Mouse (Mus musculus) MN1 (cell line): Measurements from ENCODE around the gene Dynlt1c.
"Not testable (repeated sequence)": the region's sequence is repeated elsewhere in the genome, so short reads cannot be mapped to it uniquely, and the experiment has no call there.

Experiments
- DNase-seq: peaks from one replicate; pipeline ENCODE4 v3.0.0-alpha.2; 2016; ENCODE audit warnings: low spot score

The Dynlt1c gene

DNA sequence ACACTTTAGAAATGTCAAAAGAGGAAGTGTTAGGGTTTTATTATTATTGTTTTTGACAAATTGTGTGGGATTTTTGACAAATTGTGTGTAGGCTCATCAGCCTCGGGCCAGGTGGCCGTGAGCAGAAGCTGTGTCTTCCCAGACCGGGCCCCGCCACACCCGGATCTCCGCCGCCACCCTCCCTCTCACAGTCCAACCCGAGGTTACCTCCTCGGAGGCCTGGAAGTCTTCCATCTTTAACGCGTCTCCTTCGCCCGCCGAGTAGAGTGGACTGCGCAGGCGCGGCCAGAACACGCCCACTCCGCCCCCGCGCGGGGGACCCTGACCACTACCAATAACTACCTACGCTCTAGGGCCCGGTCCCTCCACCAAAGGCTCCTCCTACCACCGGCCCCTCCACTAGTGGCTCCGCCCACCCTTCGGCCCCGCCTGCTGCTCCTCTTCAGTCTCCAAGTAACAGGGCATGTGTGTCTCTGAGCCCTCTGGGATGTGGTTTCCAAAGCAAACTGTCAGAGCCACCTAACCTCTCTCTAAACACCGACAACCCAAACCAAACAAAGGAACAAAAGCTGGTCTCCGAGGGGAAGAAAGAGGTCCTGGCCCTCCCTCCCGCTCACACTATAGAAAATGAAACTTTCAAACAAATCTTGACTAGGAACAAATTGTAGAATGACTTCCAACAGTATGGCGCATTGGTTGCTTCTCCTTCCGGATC is 54.3 kb downstream of the Dynlt1c start, which contains the start of gene Dynlt1f:
TSS of gene Dynlt1f (minus strand) at position 334 of the 715 bp plus-strand sequence.
- DNase-seq = peak; percentile 57

GRCm38 (mm10) chr17:6656471-6656870 is 55.0 kb downstream of the Dynlt1c start:
- not testable (repeated sequence) for DNase-seq

DNA sequence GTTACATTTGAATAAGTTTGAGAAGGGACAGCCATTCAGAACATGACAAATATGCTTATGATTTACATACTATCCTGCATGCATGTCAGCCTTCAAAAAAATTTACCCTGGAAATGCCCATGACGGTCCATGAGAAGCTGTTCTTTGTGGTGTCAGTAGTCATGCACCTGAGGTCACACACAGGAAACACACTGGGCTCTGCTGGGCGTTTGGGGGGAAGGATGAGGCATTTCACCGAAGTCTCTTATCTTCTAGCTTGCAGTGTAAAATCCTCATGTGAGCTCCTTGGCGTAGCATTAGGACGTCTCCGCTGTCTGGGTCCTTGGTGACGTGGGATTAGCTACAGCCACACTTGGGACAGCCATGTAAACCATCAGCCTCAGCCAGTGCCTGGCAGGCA is 57.3 kb downstream of the Dynlt1c start, which contains the start of gene Sytl3:
TSS of gene Sytl3 (plus strand) at position 293 of the 400 bp plus-strand sequence.
- not testable (repeated sequence) for DNase-seq
